Mouse (Mus musculus) heart, adult 18-20 months (tissue): ENCODE data around the gene Ube2j1. TPM values are rescaled to one million over a fixed set of nuclear protein-coding genes. Genes with fewer than 3 reads are reported as not detected.
A peak's percentile ranks its signal among the peaks of the same experiment; 100 is the strongest.

Experiments used
- DNase-seq, 2 experiments: peaks; one replicate each; pipeline ENCODE4 v3.0.0; 2021 to 2022; ENCODE audit warnings: mixed read lengths in 1 of 2
- total RNA-seq, 2 experiments: library from RNA; stranded (reverse); gene quantifications; 2 replicates each; pipeline ENCODE4 v1.2.3; 2021

The Ube2j1 gene
- total RNA-seq, 2 experiments from 2014 or later = 38.7 to 43.1 TPM

GRCm38 (mm10) chr4:33071337-33071736, 40.1 kb downstream of the Ube2j1 start:
- no peak for DNase-seq

GRCm38 (mm10) chr4:33072526-33073161, 41.4 kb downstream of the Ube2j1 start:
- peak in 1 of 2 experiments; percentile 14 for DNase-seq

GRCm38 (mm10) chr4:33074406-33074805, 43.2 kb downstream of the Ube2j1 start:
- no peak for DNase-seq

GRCm38 (mm10) chr4:33074851-33075250, 43.6 kb downstream of the Ube2j1 start:
- peak in 1 of 2 experiments; percentile 44 for DNase-seq

DNA sequence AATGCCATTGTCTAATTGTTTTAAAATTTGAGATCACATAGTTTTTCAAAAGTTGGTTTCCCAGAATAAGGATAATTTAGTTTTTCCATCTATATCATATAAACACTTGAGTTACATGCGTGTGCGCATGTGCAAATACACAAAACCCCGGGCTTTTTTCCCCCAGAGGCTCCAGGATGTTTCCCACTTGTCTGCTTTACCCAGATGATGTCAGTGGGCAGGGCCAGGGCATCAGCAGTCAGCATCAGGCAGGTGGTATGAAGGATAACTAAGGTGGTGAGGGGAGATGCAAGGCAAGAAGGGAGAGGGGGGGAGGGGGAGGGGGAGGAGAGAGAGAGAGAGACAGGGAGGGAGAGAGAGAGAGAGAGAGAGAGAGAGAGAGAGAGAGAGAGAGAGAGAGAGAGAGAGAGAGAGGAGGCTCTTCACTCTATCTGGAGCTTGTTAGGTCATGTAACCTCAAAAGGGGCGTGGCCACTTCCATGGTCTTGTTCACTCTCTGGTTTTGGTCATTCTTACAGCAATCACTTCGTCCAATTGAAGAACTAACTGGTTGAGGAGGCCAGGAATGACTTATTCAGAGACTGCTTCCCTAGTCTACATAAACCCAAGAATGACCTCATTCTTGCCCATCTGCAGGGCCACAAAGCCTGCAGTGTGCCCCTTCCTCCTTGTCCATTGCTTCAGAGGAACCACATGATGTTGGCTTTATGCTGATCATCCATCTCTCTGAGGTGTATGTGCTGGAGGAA, 44.7 kb downstream of the Ube2j1 start:
- DNase-seq = no peak

- DNase-seq = no peak
Measured at GRCm38 (mm10) chr4:33077161-33077560, 45.9 kb downstream of the Ube2j1 start.

GRCm38 (mm10) chr4:33077724-33078123, 46.5 kb downstream of the Ube2j1 start:
- DNase-seq = no peak

GRCm38 (mm10) chr4:33078492-33078891, 47.3 kb downstream of the Ube2j1 start:
- no peak for DNase-seq

DNA sequence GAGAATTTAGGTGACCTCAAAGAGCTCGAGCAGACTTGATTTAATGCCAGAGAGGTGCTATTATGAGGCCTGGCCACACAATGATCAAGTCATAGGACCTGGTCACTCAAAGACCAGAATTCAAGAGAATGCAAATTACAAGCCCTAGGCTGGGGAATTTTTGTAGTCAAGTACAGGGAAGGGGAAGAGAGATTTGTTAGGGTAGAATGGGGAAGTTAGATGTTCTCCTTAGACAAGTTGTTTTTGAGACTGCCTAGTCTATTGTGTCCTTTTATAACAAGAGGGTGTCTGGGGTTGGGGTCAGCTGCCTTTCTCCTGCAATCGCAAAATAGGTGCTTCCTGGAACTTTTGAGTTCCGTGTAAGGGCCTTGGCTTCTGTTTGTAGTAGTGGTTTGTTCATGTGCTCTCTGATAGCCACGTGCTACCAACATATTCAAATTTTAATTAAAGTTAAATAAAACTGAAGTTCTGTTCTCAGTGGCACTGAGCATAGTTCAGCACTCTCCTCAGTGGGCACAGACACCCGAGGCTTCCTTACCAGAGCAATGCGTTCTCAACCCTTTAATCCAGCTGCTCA, 68.0 kb downstream of the Ube2j1 start:
- DNase-seq = peak in 1 of 2 experiments; percentile 8

Other genes with a start within 250 kb of the Ube2j1 start
- gene Lyrm2, start 231.2 kb upstream of the Ube2j1 start, total RNA-seq = 10 to 100 TPM; 39.8 to 43.9 TPM
- gene Ankrd6, start 80.6 kb upstream of the Ube2j1 start, total RNA-seq = 1 to 10 TPM; 4.8 to 5.9 TPM
- 100 to 1,000 TPM in 1 of 2 experiments, 10 to 100 TPM in 1; 95.4 to 110 TPM for gene Rragd, start 48.4 kb upstream of the Ube2j1 start, total RNA-seq
- gene Gabrr2, start 31.6 kb downstream of the Ube2j1 start, total RNA-seq = 1 to 10 TPM; 1.5 to 1.6 TPM
- under 1 TPM; 0.59 to 0.62 TPM for gene Gabrr1, start 101.1 kb downstream of the Ube2j1 start, total RNA-seq
- gene Pm20d2, start 158.3 kb downstream of the Ube2j1 start, total RNA-seq = 10 to 100 TPM; 69.3 to 77.0 TPM
- gene Srsf12, start 177.6 kb downstream of the Ube2j1 start, total RNA-seq = not detected